Mouse (Mus musculus): ENCODE results near the gene Tmem116. TPM values are rescaled to one million over a fixed set of nuclear protein-coding genes. Genes with fewer than 3 reads are reported as not detected.
"Not testable (repeated sequence)": the region's sequence is repeated elsewhere in the genome, so short reads cannot be mapped to it uniquely, and the experiment has no call there.

The Tmem116 gene
- polyA plus RNA-seq, 1 experiment = 6.6 TPM

GRCm38 (mm10) chr5:121461339-121462170, 9.9 kb downstream of the Tmem116 start:
- WGBS = 48% methylated on average over 4 of the region's 4 CpGs
- no peak for DNase-seq (ENCODE audit: low read depth, low spot score)

- DNase-seq (ENCODE audit: low read depth, low spot score) = no peak
- WGBS = 21% methylated on average over 1 of the region's 1 CpGs
Measured at GRCm38 (mm10) chr5:121462171-121462502, 10.4 kb downstream of the Tmem116 start.

- WGBS = 61% methylated on average over 5 of the region's 5 CpGs
- no peak for DNase-seq (ENCODE audit: low read depth, low spot score)
Measured at GRCm38 (mm10) chr5:121462967-121463366, 11.3 kb downstream of the Tmem116 start.

- 76% methylated on average over 5 of the region's 5 CpGs for WGBS
- DNase-seq (ENCODE audit: low read depth, low spot score) = no peak
Measured at GRCm38 (mm10) chr5:121463601-121464250, 12.0 kb downstream of the Tmem116 start.

GRCm38 (mm10) chr5:121469566-121469965, 17.9 kb downstream of the Tmem116 start:
- 11% methylated on average over 3 of the region's 3 CpGs for WGBS

GRCm38 (mm10) chr5:121472411-121472810, 20.7 kb downstream of the Tmem116 start:
- WGBS = 91% methylated on average over 2 of the region's 2 CpGs
- no peak for DNase-seq (ENCODE audit: low read depth, low spot score)

More at GRCm38 (mm10) chr5:121469566-121469965, 17.9 kb downstream of the Tmem116 start:
- no peak for DNase-seq (ENCODE audit: low read depth, low spot score)

GRCm38 (mm10) chr5:121474610-121475009, 22.9 kb downstream of the Tmem116 start:
- WGBS = 67% methylated on average over 7 of the region's 7 CpGs
- no peak for DNase-seq (ENCODE audit: low read depth, low spot score)

- no peak for DNase-seq (ENCODE audit: low read depth, low spot score)
Measured at GRCm38 (mm10) chr5:121476040-121476439, 24.3 kb downstream of the Tmem116 start.

GRCm38 (mm10) chr5:121477680-121478079, 26.0 kb downstream of the Tmem116 start:
- 32% methylated on average over 3 of the region's 3 CpGs for WGBS
- no peak for DNase-seq (ENCODE audit: low read depth, low spot score)

More at GRCm38 (mm10) chr5:121476040-121476439, 24.3 kb downstream of the Tmem116 start:
- 73% methylated on average over 1 of the region's 1 CpGs for WGBS

GRCm38 (mm10) chr5:121484801-121485200, 33.1 kb downstream of the Tmem116 start:
- WGBS = 34% methylated on average over 5 of the region's 5 CpGs
- no peak for DNase-seq (ENCODE audit: low read depth, low spot score)

GRCm38 (mm10) chr5:121493305-121493704, 41.6 kb downstream of the Tmem116 start:
- DNase-seq (ENCODE audit: low read depth, low spot score) = no peak
- 66% methylated on average over 8 of the region's 8 CpGs for WGBS

GRCm38 (mm10) chr5:121500719-121501118, 49.0 kb downstream of the Tmem116 start:
- no peak for DNase-seq (ENCODE audit: low read depth, low spot score)
- 34% methylated on average over 7 of the region's 7 CpGs for WGBS

- not testable (repeated sequence) for DNase-seq (ENCODE audit: low read depth, low spot score)
- 52% methylated on average over 10 of the region's 17 CpGs for WGBS
Measured at GRCm38 (mm10) chr5:121501424-121501996, 49.8 kb downstream of the Tmem116 start.

- DNase-seq (ENCODE audit: low read depth, low spot score) = no peak
- WGBS = 81% methylated on average over 3 of the region's 3 CpGs
Measured at GRCm38 (mm10) chr5:121503231-121503630, 51.5 kb downstream of the Tmem116 start, which contains the start of gene Adam1b. Gene Adam1b, minus strand, starts transcription at chr5:121503435.

GRCm38 (mm10) chr5:121506846-121507245, 55.2 kb downstream of the Tmem116 start:
- 27% methylated on average over 1 of the region's 1 CpGs for WGBS
- DNase-seq (ENCODE audit: low read depth, low spot score) = no peak

- WGBS = 42% methylated on average over 7 of the region's 7 CpGs
- peak; percentile 55 for DNase-seq (ENCODE audit: low read depth, low spot score)
Measured at GRCm38 (mm10) chr5:121510009-121510408, 58.3 kb downstream of the Tmem116 start.

GRCm38 (mm10) chr5:121518983-121519382, 67.3 kb downstream of the Tmem116 start:
- WGBS = 90% methylated on average over 9 of the region's 9 CpGs

GRCm38 (mm10) chr5:121519758-121520157, 68.1 kb downstream of the Tmem116 start:
- 80% methylated on average over 11 of the region's 17 CpGs for WGBS
- not testable (repeated sequence) for DNase-seq (ENCODE audit: low read depth, low spot score)

More at GRCm38 (mm10) chr5:121518983-121519382, 67.3 kb downstream of the Tmem116 start:
- no peak for DNase-seq (ENCODE audit: low read depth, low spot score)

GRCm38 (mm10) chr5:121525774-121526450, 74.2 kb downstream of the Tmem116 start:
- WGBS = 91% methylated on average over 14 of the region's 14 CpGs
- DNase-seq (ENCODE audit: low read depth, low spot score) = no peak

GRCm38 (mm10) chr5:121526526-121526925, 74.8 kb downstream of the Tmem116 start:
- no peak for DNase-seq (ENCODE audit: low read depth, low spot score)
- WGBS = 88% methylated on average over 7 of the region's 7 CpGs

Data from large intestine, adult 2 months (tissue).